Comparison of ENCODE assay signal across 12 mouse cellular contexts in genomic region chr3:86775444-86775828, GRCm38 (mm10).
DNase-seq lines count a peak whose midpoint lies in the region; ATAC-seq and TF ChIP-seq lines count a peak whose summit lies in the region.
"Had no signal": no experiment of that assay in that cellular context is flagged by ENCODE, and none has a peak within 500 bp of the region (broad histone marks: within the 10 kb centered on the region; RNA-seq: fewer than 3 reads in every experiment).

No protein-coding gene starts in this region.

- no peak overlapping the region for H3K27ac ChIP-seq in heart, embryonic 12.5 days (ENCODE audit: poor library complexity, severe bottlenecking)
- 0 out of 2 replicates have a peak overlapping the region, but pooled peaks have one; percentile 58 for H3K27ac ChIP-seq in cortical plate, adult 2 months (ENCODE audit: insufficient read depth, low read length)
- no peak overlapping the region for H3K27ac ChIP-seq in forebrain, postnatal 0 days (ENCODE audit: low read depth, low read length)
- H3K27ac ChIP-seq in midbrain, embryonic 10.5 days (replicated peaks) = peak overlapping the region; percentile 71
- H3K27ac ChIP-seq: liver, embryonic 15.5 days had no signal

- WGBS in heart, embryonic 12.5 days = 76% methylated on average over 6 of the region's 6 CpGs
- WGBS in forebrain, postnatal 0 days = 59% methylated on average over 6 of the region's 6 CpGs
- WGBS in midbrain, embryonic 10.5 days = 90% methylated on average over 6 of the region's 6 CpGs

- no peak overlapping the region for H3K4me2 ChIP-seq in heart, embryonic 12.5 days
- H3K4me2 ChIP-seq in forebrain, postnatal 0 days (ENCODE audit: low read depth) = no peak overlapping the region

- H3K36me3 ChIP-seq in heart, embryonic 12.5 days = no peaks in the 10 kb centered on the region
- no peaks in the 10 kb centered on the region for H3K36me3 ChIP-seq in forebrain, postnatal 0 days (ENCODE audit: insufficient read depth)
- H3K36me3 ChIP-seq in midbrain, embryonic 10.5 days = peaks cover 18% of the 10 kb centered on the region

- H3K4me1 ChIP-seq in heart, embryonic 12.5 days (replicated peaks) = peaks cover 25% of the 10 kb centered on the region
- H3K4me1 ChIP-seq in cortical plate, adult 2 months (ENCODE audit: control insufficient read depth, insufficient read depth, low read length) = peaks cover 2% of the 10 kb centered on the region
- peaks cover 5% of the 10 kb centered on the region; the same call in 1 of the 2 replicates for H3K4me1 ChIP-seq in forebrain, postnatal 0 days (ENCODE audit: insufficient read depth)
- H3K4me1 ChIP-seq in midbrain, embryonic 10.5 days = peaks cover 18% of the 10 kb centered on the region
- H3K4me1 ChIP-seq: liver, embryonic 15.5 days had no signal

- H3K9me3 ChIP-seq in heart, embryonic 12.5 days (replicated peaks) = no peaks in the 10 kb centered on the region
- no peaks in the 10 kb centered on the region for H3K9me3 ChIP-seq in forebrain, postnatal 0 days (ENCODE audit: low read length)
- H3K9me3 ChIP-seq in midbrain, embryonic 10.5 days (replicated peaks) = no peaks in the 10 kb centered on the region
- H3K9me3 ChIP-seq: liver, embryonic 15.5 days had no signal

- 0 out of 2 replicates have a peak overlapping the region, but pooled peaks have one; percentile 20 for H3K9ac ChIP-seq in heart, embryonic 12.5 days
- H3K9ac ChIP-seq in forebrain, postnatal 0 days = no peak overlapping the region
- H3K9ac ChIP-seq: liver, embryonic 15.5 days had no signal

- no peaks in the 10 kb centered on the region for H3K27me3 ChIP-seq in heart, embryonic 12.5 days (replicated peaks)
- H3K27me3 ChIP-seq in forebrain, postnatal 0 days (ENCODE audit: insufficient read depth, low read length) = no peaks in the 10 kb centered on the region
- no peaks in the 10 kb centered on the region for H3K27me3 ChIP-seq in midbrain, embryonic 10.5 days (ENCODE audit: low read depth, poor library complexity, severe bottlenecking)
- H3K27me3 ChIP-seq: liver, embryonic 15.5 days had no signal

- no peak for TF ChIP-seq POLR2A in cortical plate, adult 2 months (IDR thresholded peaks at IDR 0.05; ENCODE audit: extremely low read depth, insufficient read depth, low read length)

- TF ChIP-seq CTCF in cortical plate, adult 2 months (IDR thresholded peaks at IDR 0.05; ENCODE audit: extremely low read depth, insufficient read depth, low read length) = no peak
- no peak for TF ChIP-seq CTCF in forebrain, postnatal 0 days (IDR thresholded peaks at IDR 0.05; ENCODE audit: low read depth)

- DNase-seq in heart, adult 18-20 months = no peak
- no peak for DNase-seq in forebrain, postnatal 0 days
- DNase-seq in midbrain, embryonic 10.5 days (ENCODE audit: low spot score) = no peak
- DNase-seq in testis, postnatal 10 days (ENCODE audit: low spot score) = no peak
- no peak for DNase-seq in embryo, embryonic 11 days
- no peak for DNase-seq in ovary, postnatal 10 days (ENCODE audit: low spot score)
- DNase-seq: cerebellum, adult 9-11 months; kidney, adult 18-20 months had no signal

- H3K4me3 ChIP-seq in heart, embryonic 12.5 days = no peak overlapping the region
- H3K4me3 ChIP-seq in cortical plate, adult 2 months (ENCODE audit: insufficient read depth, low read length) = no peak overlapping the region
- H3K4me3 ChIP-seq in forebrain, postnatal 0 days (ENCODE audit: low read depth, low read length) = no peak overlapping the region
- no peak overlapping the region for H3K4me3 ChIP-seq in midbrain, embryonic 10.5 days
- H3K4me3 ChIP-seq: liver, embryonic 15.5 days had no signal

- no peak for ATAC-seq in heart, embryonic 12.5 days (ENCODE audit: insufficient number of reproducible peaks, low FRiP score)
- ATAC-seq in forebrain, postnatal 0 days = peak; percentile 47
- ATAC-seq: CD4-positive, CD25-positive, alpha-beta regulatory T cell, adult 4 months had no signal

Comparison
In these comparisons a context has a peak if more than half of its experiments do, and no peak if none do; other contexts are left out.
1. H3K27ac ChIP-seq: peak in cortical plate, adult 2 months (single experiment) and midbrain, embryonic 10.5 days (single experiment); none in heart, embryonic 12.5 days (single experiment) and forebrain, postnatal 0 days (single experiment).